Mouse (Mus musculus): Measurements from ENCODE around the gene Dact2. TPM values are rescaled to one million over a fixed set of nuclear protein-coding genes. Genes with fewer than 3 reads are reported as not detected.

Gene Dact2
- total and polyA plus RNA-seq, 3 experiments = 0.76 to 1.4 (median 0.80) TPM

GRCm38 (mm10) chr17:14178475-14178874 lies 25.6 kb downstream of the Dact2 start:
- H3K4me3 ChIP-seq = no peak overlapping the region
- 69% methylated on average over 4 of the region's 4 CpGs for WGBS
- intact Hi-C loops (cut with DNase I) = no loop called here
- DNase-seq = no peak
- no peak overlapping the region for H3K27ac ChIP-seq
- no peak overlapping the region for H3K9ac ChIP-seq (ENCODE audit: low read depth, low read length)
- no peaks in the 10 kb centered on the region for H3K79me2 ChIP-seq (replicated peaks; ENCODE audit: control insufficient read depth, insufficient read depth, low read length)
- no peaks in the 10 kb centered on the region for H3K27me3 ChIP-seq (ENCODE audit: control insufficient read depth, insufficient read depth, low read length)
- no peak for TF ChIP-seq EP300 (IDR thresholded peaks at IDR 0.05; ENCODE audit: insufficient read depth, low read depth, low read length)
- TF ChIP-seq CTCF (IDR thresholded peaks at IDR 0.05) = no peak
- TF ChIP-seq POLR2A (IDR thresholded peaks at IDR 0.05; ENCODE audit: insufficient read depth, low read depth, low read length) = no peak
- H3K36me3 ChIP-seq (ENCODE audit: control insufficient read depth, insufficient read depth, low read length) = no peaks in the 10 kb centered on the region
- no peaks in the 10 kb centered on the region for H3K4me1 ChIP-seq (ENCODE audit: control insufficient read depth, insufficient read depth, low read length)

DNA sequence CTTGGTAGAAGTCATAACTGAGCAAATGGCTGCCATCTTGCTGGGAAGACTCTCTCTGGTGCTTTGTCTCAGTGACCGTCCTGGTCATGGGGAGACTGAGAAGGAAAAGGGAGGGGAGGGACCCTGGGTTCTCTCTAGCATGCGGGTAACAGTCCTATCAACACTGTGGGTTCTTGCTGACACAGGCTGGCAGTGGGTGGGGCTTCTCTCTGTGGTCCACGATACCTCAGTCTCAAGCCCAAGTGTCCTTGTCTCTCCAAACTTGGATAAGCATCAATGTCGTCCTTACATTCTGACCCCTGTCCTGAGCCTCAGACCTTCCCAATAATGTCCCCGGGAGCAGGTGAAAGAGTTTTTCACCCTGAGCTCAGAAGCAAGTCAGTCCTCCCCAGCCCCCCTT lies 26.1 kb downstream of the Dact2 start:
- no peak for DNase-seq
- no peak overlapping the region for H3K27ac ChIP-seq
- no peaks in the 10 kb centered on the region for H3K79me2 ChIP-seq (replicated peaks; ENCODE audit: control insufficient read depth, insufficient read depth, low read length)
- intact Hi-C loops (cut with DNase I) = no loop called here
- TF ChIP-seq POLR2A (IDR thresholded peaks at IDR 0.05; ENCODE audit: insufficient read depth, low read depth, low read length) (no peak), CTCF (IDR thresholded peaks at IDR 0.05) (no peak), EP300 (IDR thresholded peaks at IDR 0.05; ENCODE audit: insufficient read depth, low read depth, low read length) (no peak)
- no peaks in the 10 kb centered on the region for H3K4me1 ChIP-seq (ENCODE audit: control insufficient read depth, insufficient read depth, low read length)
- H3K9ac ChIP-seq (ENCODE audit: low read depth, low read length) = no peak overlapping the region
- WGBS = 69% methylated on average over 5 of the region's 5 CpGs
- H3K36me3 ChIP-seq (ENCODE audit: control insufficient read depth, insufficient read depth, low read length) = no peaks in the 10 kb centered on the region
- no peaks in the 10 kb centered on the region for H3K27me3 ChIP-seq (ENCODE audit: control insufficient read depth, insufficient read depth, low read length)
- no peak overlapping the region for H3K4me3 ChIP-seq

DNA sequence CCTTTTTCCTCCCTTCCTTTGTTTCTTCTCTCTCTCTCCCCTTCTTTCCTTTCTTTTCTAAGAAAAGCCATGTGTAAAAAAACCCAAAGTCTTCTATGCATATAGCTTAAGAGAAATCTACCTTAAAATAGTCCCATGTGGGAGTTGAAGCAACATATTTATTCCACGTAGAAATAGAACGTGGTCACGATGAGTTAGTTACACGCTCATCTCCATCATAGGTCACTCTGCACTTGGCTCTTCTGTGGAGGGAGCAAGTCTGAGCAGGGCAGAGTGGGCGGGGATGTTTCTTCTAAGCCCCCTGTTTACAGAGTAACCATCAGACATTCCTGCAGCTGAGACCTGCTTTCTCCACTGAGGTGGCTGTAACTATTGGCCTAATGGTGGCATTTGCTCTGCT lies 27.1 kb downstream of the Dact2 start:
- H3K27me3 ChIP-seq (ENCODE audit: control insufficient read depth, insufficient read depth, low read length) = no peaks in the 10 kb centered on the region
- intact Hi-C loops (cut with DNase I) = no loop called here

DNA sequence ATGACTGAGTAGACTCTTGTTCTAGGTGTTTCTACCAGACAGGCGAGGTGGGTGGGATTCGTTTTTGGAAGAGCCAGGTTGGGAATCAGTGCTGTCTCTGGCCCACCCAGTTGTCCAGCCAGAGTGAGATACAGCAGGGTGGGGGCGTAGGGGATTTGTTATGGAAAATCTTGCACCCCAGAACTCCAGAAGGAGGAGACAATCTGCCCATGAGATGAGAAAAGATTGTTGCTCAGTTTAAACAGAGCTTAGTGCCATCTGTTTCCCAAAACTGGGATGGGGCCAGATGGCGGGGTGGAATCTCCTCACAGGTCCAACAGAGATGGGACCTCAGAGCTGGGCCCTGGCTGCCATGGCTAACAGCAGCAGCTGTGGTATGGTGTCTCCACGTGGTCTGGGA lies 28.4 kb downstream of the Dact2 start:
- no peaks in the 10 kb centered on the region for H3K79me2 ChIP-seq (replicated peaks; ENCODE audit: control insufficient read depth, insufficient read depth, low read length)

More for the DNA sequence above, 27.1 kb downstream of the Dact2 start:
- Histone ChIP-seq H3K4me1 (ENCODE audit: control insufficient read depth, insufficient read depth, low read length) (no peaks in the 10 kb centered on the region), H3K9ac (ENCODE audit: low read depth, low read length) (no peak overlapping the region), H3K4me3 (no peak overlapping the region), H3K36me3 (ENCODE audit: control insufficient read depth, insufficient read depth, low read length) (no peaks in the 10 kb centered on the region), H3K27ac (no peak overlapping the region), H3K79me2 (replicated peaks; ENCODE audit: control insufficient read depth, insufficient read depth, low read length) (no peaks in the 10 kb centered on the region)
- DNase-seq = no peak
- 79% methylated on average over 5 of the region's 5 CpGs for WGBS
- TF ChIP-seq CTCF (IDR thresholded peaks at IDR 0.05) (no peak), EP300 (IDR thresholded peaks at IDR 0.05; ENCODE audit: insufficient read depth, low read depth, low read length) (no peak), POLR2A (IDR thresholded peaks at IDR 0.05; ENCODE audit: insufficient read depth, low read depth, low read length) (no peak)

DNA sequence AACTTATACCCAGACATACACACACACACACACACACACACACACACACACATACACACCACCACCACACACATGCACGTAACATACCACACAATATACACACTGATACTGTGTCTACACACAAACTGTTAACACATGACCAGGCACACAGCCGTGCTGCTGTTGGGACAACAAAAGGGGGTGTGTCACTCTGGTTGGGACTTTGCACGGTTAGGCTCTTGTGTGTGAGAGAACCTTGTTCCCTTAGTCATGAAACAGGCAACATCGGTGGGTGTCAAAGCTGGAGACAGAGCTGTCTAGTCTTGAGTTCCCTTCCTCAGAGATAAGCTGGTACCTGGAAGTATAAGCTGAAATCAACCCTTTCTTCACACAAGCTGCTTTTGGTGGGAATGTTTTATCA lies 29.1 kb downstream of the Dact2 start:
- no peak overlapping the region for H3K27ac ChIP-seq
- no peaks in the 10 kb centered on the region for H3K27me3 ChIP-seq (ENCODE audit: control insufficient read depth, insufficient read depth, low read length)
- H3K4me3 ChIP-seq = no peak overlapping the region
- DNase-seq = no peak
- H3K36me3 ChIP-seq (ENCODE audit: control insufficient read depth, insufficient read depth, low read length) = no peaks in the 10 kb centered on the region
- H3K4me1 ChIP-seq (ENCODE audit: control insufficient read depth, insufficient read depth, low read length) = no peaks in the 10 kb centered on the region
- intact Hi-C loops (cut with DNase I) = no loop called here
- 72% methylated on average over 4 of the region's 4 CpGs for WGBS
- H3K9ac ChIP-seq (ENCODE audit: low read depth, low read length) = no peak overlapping the region
- H3K79me2 ChIP-seq (replicated peaks; ENCODE audit: control insufficient read depth, insufficient read depth, low read length) = no peaks in the 10 kb centered on the region
- TF ChIP-seq CTCF (IDR thresholded peaks at IDR 0.05) (no peak), POLR2A (IDR thresholded peaks at IDR 0.05; ENCODE audit: insufficient read depth, low read depth, low read length) (no peak), EP300 (IDR thresholded peaks at IDR 0.05; ENCODE audit: insufficient read depth, low read depth, low read length) (no peak)

More for the DNA sequence above, 28.4 kb downstream of the Dact2 start:
- no peak for TF ChIP-seq EP300 (IDR thresholded peaks at IDR 0.05; ENCODE audit: insufficient read depth, low read depth, low read length)
- TF ChIP-seq CTCF (IDR thresholded peaks at IDR 0.05) = no peak
- TF ChIP-seq POLR2A (IDR thresholded peaks at IDR 0.05; ENCODE audit: insufficient read depth, low read depth, low read length) = no peak
- 73% methylated on average over 5 of the region's 5 CpGs for WGBS
- intact Hi-C loops (cut with DNase I) = no loop called here
- Histone ChIP-seq H3K27me3 (ENCODE audit: control insufficient read depth, insufficient read depth, low read length) (no peaks in the 10 kb centered on the region), H3K36me3 (ENCODE audit: control insufficient read depth, insufficient read depth, low read length) (no peaks in the 10 kb centered on the region), H3K4me1 (ENCODE audit: control insufficient read depth, insufficient read depth, low read length) (no peaks in the 10 kb centered on the region), H3K4me3 (no peak overlapping the region), H3K9ac (ENCODE audit: low read depth, low read length) (no peak overlapping the region), H3K27ac (no peak overlapping the region)
- DNase-seq = no peak

- no peaks in the 10 kb centered on the region for H3K4me1 ChIP-seq (ENCODE audit: control insufficient read depth, insufficient read depth, low read length)
- intact Hi-C loops (cut with DNase I) = no loop called here
- no peak overlapping the region for H3K27ac ChIP-seq
- H3K4me3 ChIP-seq = no peak overlapping the region
- no peaks in the 10 kb centered on the region for H3K79me2 ChIP-seq (replicated peaks; ENCODE audit: control insufficient read depth, insufficient read depth, low read length)
- no peaks in the 10 kb centered on the region for H3K27me3 ChIP-seq (ENCODE audit: control insufficient read depth, insufficient read depth, low read length)
- TF ChIP-seq POLR2A (IDR thresholded peaks at IDR 0.05; ENCODE audit: insufficient read depth, low read depth, low read length) (no peak), EP300 (IDR thresholded peaks at IDR 0.05; ENCODE audit: insufficient read depth, low read depth, low read length) (no peak), CTCF (IDR thresholded peaks at IDR 0.05) (no peak)
- DNase-seq = no peak
- H3K9ac ChIP-seq (ENCODE audit: low read depth, low read length) = no peak overlapping the region
- no peaks in the 10 kb centered on the region for H3K36me3 ChIP-seq (ENCODE audit: control insufficient read depth, insufficient read depth, low read length)
- 81% methylated on average over 3 of the region's 3 CpGs for WGBS
These were observed 29.7 kb downstream of the Dact2 start for GRCm38 (mm10) chr17:14174401-14174800.

Measured in heart, adult 2 months (tissue).